Mouse (Mus musculus) spleen, adult 2 months (tissue): Measurements from ENCODE around the gene Nog. TPM values are rescaled to one million over a fixed set of nuclear protein-coding genes. Genes with fewer than 3 reads are reported as not detected.

ENCODE experiments used
- DNase-seq, 2 experiments: peaks; one replicate each; pipeline versions ENCODE4 v3.0.0 to v3.0.0-alpha.2; 2012 to 2021; ENCODE audit warnings: low spot score in 2 of 2, low read depth in 1 of 2
- H3K27ac ChIP-seq: fragments of 200-500 bp; 2 replicates; pipeline ENCODE4 v1.5.1; 2012; ENCODE audit warnings: low read length, inconsistent platforms; ENCODE audit not compliant: insufficient read depth
- H3K27me3 ChIP-seq: fragments of 200-500 bp; 2 replicates; pipeline ENCODE4 v1.6.1; 2012; ENCODE audit warnings: mild to moderate bottlenecking, moderate library complexity, low read length, inconsistent platforms; ENCODE audit not compliant: control insufficient read depth, insufficient read depth
- H3K36me3 ChIP-seq: fragments of 200-500 bp; 2 replicates; pipeline ENCODE4 v1.6.1; 2012; ENCODE audit warnings: mild to moderate bottlenecking, low read length, inconsistent platforms; ENCODE audit not compliant: control insufficient read depth, insufficient read depth
- H3K4me1 ChIP-seq: fragments of 200-500 bp; 2 replicates; pipeline ENCODE4 v1.6.1; 2011; ENCODE audit warnings: inconsistent platforms; ENCODE audit not compliant: control insufficient read depth, insufficient read depth, insufficient read length
- H3K4me3 ChIP-seq: fragments of 200-500 bp; 2 replicates; pipeline ENCODE4 v1.5.1; 2011; ENCODE audit warnings: mild to moderate bottlenecking, inconsistent platforms; ENCODE audit not compliant: insufficient read depth, insufficient read length; ENCODE audit errors: extremely low read depth
- CTCF ChIP-seq: fragments of 200-500 bp; IDR thresholded peaks from 2 replicates; pipeline ENCODE4 v1.5.1; 2011; ENCODE audit warnings: mild to moderate bottlenecking, inconsistent platforms; ENCODE audit not compliant: insufficient read depth, insufficient read length, insufficient replicate concordance; ENCODE audit errors: extremely low read depth
- POLR2A ChIP-seq: fragments of 200-500 bp; IDR thresholded peaks from 2 replicates; pipeline ENCODE4 v1.6.1; 2011; ENCODE audit warnings: low read depth, low read length, inconsistent platforms
- WGBS: fragments of 180-500 bp; shearing (Covaris S2); methylation state at CpG from one replicate; pipeline ENCODE4 v1.1.7; 2018; 5-methylcytosine and 5-hydroxymethylcytosine counted together
- polyA plus RNA-seq: library from polyadenylated mRNA; depleted of rRNA; stranded (reverse); fragments of >200 nt; gene quantifications from 2 replicates; pipeline ENCODE4 v1.2.3, GENCODE M21; 2012; rRNA removed

Gene Nog
- polyA plus RNA-seq, 1 experiment, result 0.30 TPM

GRCm38 (mm10) chr11:89269809-89270361, 32.2 kb downstream of the Nog start:
- Histone ChIP-seq H3K4me1 (no peaks in the 10 kb centered on the region), H3K27me3 (no peaks in the 10 kb centered on the region), H3K36me3 (no peaks in the 10 kb centered on the region), H3K4me3 (no peak overlapping the region), H3K27ac (no peak overlapping the region)
- no peak for DNase-seq
- TF ChIP-seq POLR2A (no peak), CTCF (no peak)
- 92% methylated on average over 13 of the region's 13 CpGs for WGBS

GRCm38 (mm10) chr11:89267520-89267919, 34.6 kb downstream of the Nog start:
- Histone ChIP-seq H3K4me1 (no peaks in the 10 kb centered on the region), H3K4me3 (no peak overlapping the region), H3K36me3 (no peaks in the 10 kb centered on the region), H3K27me3 (no peaks in the 10 kb centered on the region), H3K27ac (no peak overlapping the region)
- 85% methylated on average over 3 of the region's 3 CpGs for WGBS
- DNase-seq, result no peak
- TF ChIP-seq POLR2A (no peak), CTCF (no peak)

- DNase-seq, result no peak
- Histone ChIP-seq H3K36me3 (no peaks in the 10 kb centered on the region), H3K27me3 (no peaks in the 10 kb centered on the region), H3K27ac (no peak overlapping the region), H3K4me1 (no peaks in the 10 kb centered on the region), H3K4me3 (no peak overlapping the region)
- TF ChIP-seq CTCF (no peak), POLR2A (no peak)
- 82% methylated on average over 4 of the region's 4 CpGs for WGBS
Observed at GRCm38 (mm10) chr11:89265080-89265479, 37.1 kb downstream of the Nog start.

GRCm38 (mm10) chr11:89259338-89259915, 42.7 kb downstream of the Nog start:
- H3K27me3 ChIP-seq, result no peaks in the 10 kb centered on the region
- DNase-seq, result no peak
- no peaks in the 10 kb centered on the region for H3K4me1 ChIP-seq
- no peaks in the 10 kb centered on the region for H3K36me3 ChIP-seq
- no peak overlapping the region for H3K27ac ChIP-seq
- no peak overlapping the region for H3K4me3 ChIP-seq
- TF ChIP-seq POLR2A, result no peak
- no peak for TF ChIP-seq CTCF
- WGBS, result 88% methylated on average over 7 of the region's 7 CpGs

GRCm38 (mm10) chr11:89257893-89258292, 44.2 kb downstream of the Nog start:
- Histone ChIP-seq H3K27ac (no peak overlapping the region), H3K4me3 (no peak overlapping the region), H3K4me1 (no peaks in the 10 kb centered on the region), H3K27me3 (no peaks in the 10 kb centered on the region), H3K36me3 (no peaks in the 10 kb centered on the region)
- WGBS, result 87% methylated on average over 2 of the region's 2 CpGs
- no peak for TF ChIP-seq POLR2A
- TF ChIP-seq CTCF, result no peak
- DNase-seq, result no peak

- no peaks in the 10 kb centered on the region for H3K36me3 ChIP-seq
- H3K4me1 ChIP-seq, result no peaks in the 10 kb centered on the region
- no peak overlapping the region for H3K4me3 ChIP-seq
- H3K27ac ChIP-seq, result no peak overlapping the region
- no peaks in the 10 kb centered on the region for H3K27me3 ChIP-seq
- TF ChIP-seq CTCF (no peak), POLR2A (no peak)
- 88% methylated on average over 13 of the region's 13 CpGs for WGBS
- DNase-seq, result no peak
Observed at GRCm38 (mm10) chr11:89253973-89254372, 48.2 kb downstream of the Nog start.

Other genes starting within 250 kb of the Nog start
- gene Dgke, start 235.5 kb downstream of the Nog start, polyA plus RNA-seq, result 3.9 and 6.9 TPM in 2 replicates
- gene Gm525, start 228.5 kb downstream of the Nog start, polyA plus RNA-seq, result not detected in 2 replicates